Mouse (Mus musculus) c-Kit-negative CD71-positive TER-119-positive erythroid progenitor cells, embryonic 14.5 days (primary cell): Measurements from ENCODE around the gene Smim24.

Source experiments
- DNase-seq: peaks from one replicate; pipeline ENCODE4 v3.0.0-alpha.2; 2013; ENCODE audit warnings: low read depth, low spot score

Smim24 gene

DNA sequence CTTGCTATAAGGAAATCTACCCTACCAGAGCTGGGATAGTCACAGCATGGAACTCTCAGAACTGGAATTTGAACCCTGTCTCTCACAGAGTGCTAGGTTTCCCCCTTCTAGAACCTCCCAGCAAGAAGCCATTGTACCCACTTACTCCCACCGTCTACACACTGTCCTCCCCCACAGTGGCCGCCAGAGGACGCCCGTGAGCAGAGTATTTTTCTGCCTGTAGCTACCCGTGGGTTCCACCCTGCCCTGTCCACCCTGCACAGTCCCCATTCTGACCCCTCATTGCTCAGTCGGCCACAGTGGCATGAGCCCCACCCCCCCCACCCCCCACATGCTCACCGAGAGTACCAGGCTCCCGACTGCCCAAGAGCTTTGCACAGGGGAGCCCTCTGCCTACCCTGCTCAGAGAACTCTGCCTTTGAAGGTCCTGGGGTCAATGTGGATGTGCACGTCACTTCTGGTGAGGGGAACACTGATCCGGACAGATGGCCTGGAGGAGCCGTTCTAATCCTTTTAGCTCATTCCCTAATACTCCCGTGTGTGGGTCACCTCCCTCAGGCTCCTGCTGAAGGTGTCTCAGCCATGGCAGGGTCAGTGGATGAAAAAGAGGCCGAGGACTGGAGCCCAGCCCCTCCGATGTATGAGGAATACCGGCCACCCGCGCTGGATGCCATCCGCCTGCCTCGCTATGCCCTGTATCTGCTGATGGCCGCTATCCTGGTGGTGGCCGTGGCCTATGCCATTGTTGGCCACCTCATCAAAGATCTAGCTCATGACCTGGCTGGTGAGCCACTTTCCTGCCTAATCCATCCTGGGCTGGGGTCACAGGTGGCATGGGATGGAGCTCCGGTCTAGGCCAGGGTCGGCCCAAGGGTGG, 2.8 kb upstream of the Smim24 start:
- DNase-seq: no peak

DNA sequence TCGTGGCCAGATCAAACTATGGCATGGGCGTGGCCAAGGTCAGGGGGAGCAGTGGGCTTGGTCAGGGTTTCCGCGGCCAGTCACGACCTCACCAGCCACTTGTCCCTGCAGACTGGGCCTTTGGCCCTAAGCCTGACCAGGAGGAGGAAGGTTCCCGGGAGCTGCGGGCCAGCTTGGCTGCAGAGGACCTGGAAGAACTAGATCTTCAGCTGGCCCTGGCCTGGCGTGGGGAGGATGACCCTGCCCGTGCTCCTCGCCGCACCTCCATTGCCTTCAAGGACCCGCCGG, 2.2 kb upstream of the Smim24 start:
- no peak for DNase-seq

DNA sequence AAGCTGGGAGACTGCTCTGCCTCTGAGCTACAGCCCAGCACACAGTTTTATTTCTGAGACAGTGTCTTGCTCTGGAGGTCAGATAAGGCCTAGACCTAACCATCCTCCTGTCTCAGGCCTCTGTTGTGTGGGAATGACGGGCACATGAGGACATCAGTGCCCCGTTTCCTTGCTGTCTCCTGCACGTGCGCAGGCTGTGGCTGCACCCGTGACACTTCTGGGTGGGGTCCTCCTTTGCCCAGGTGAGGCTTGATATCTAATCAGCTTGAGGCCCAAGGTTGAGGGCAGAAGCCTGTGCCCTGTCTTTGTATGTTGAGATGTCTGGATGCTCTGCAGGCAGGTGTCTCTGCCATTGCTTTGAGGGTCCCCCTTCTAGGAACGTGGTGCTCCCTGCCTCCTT, 581 bp upstream of the Smim24 start:
- DNase-seq: no peak

DNA sequence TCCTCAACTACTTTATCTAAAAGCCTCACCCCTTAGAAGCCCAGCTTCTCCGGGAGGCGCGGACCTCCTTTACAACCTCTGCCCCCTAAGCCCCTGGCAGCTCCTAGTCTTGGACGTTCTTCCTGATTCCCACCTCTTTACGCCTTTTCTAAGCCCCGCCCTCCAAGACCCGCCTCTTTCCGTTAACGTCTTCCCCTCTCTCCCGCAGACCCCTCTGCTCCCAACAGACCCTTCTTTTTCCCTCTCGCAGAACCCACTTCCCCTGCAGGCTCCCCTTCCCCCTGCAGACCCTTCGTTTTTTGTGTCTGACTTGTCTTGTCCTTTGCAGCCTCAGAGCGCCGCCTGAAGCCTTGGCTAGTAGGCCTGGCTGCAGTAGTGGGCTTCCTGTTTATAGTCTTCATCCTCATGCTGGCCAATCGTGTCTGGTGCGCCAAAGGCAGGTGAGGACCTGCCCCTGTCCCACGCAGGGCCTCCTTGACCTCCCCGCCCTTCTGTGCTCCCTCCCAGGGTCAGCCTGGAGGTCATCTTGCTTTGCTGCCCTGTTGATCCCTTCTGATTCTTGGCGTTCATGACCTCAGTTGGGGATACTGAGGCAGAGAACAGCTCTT, 709 bp downstream of the Smim24 start:
- no peak for DNase-seq

DNA sequence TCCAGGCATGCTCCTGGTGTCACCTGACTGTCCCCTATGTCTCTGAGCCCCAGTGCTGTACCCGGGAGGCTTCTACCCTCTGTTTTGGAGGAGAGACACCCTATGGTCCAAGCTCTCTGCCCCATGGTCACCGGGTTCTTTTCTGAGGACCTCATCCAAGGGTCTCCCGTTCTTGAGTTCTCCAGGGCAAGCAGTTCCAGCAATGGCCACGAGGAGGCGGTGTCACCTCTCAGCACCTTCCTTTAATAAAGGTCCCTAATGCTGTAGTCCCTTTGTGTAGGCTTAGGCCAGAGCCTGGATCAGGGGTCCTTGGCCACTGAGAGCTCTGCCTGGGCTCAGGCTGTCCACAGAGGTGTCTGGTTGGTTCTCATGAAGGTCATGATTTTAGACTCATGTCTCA, 2.3 kb downstream of the Smim24 start:
- no peak for DNase-seq

DNA sequence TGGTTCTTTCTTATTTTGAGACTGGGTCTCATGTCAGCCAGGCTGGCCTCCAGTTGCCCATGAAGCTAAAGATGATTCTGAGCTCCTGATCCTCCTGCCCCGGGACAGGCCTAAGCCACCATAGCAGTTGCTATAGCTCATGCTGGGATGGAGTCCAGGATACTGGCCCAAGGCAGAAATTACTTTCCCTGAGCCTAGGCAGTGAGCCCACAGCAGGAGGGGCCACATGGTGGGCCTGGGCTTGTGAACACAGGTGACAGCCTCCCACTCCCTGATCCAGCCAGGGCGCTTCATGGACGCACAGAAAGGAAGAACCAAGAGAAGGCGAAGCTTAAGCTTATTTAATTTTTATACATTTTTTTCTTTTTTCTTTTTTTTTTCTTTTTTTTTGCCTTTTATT, 3.0 kb downstream of the Smim24 start:
- no peak for DNase-seq

DNA sequence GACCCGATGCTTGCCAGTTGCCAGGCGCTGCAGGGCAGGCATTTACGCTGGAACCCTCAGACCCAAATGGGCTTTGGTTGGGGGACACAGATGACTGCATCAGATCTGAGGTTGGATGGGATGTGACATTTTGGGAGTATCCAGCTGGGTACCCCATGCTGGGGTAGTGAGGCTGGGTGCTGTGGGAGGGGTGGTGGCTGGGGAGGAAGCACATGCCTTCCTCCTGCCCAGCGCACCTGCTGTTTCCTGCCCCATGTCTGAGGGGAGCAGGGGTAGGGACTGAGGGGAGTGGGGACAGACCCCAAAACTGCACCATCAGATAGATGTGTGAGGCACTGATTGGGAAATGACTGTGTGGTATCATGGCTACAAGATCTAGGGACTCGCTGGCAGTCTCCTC, 3.9 kb downstream of the Smim24 start:
- no peak for DNase-seq

GRCm38 (mm10) chr10:81399296-81399695, 6.4 kb downstream of the Smim24 start:
- no peak for DNase-seq

GRCm38 (mm10) chr10:81399798-81400308, 7.0 kb downstream of the Smim24 start:
- DNase-seq: no peak

DNA sequence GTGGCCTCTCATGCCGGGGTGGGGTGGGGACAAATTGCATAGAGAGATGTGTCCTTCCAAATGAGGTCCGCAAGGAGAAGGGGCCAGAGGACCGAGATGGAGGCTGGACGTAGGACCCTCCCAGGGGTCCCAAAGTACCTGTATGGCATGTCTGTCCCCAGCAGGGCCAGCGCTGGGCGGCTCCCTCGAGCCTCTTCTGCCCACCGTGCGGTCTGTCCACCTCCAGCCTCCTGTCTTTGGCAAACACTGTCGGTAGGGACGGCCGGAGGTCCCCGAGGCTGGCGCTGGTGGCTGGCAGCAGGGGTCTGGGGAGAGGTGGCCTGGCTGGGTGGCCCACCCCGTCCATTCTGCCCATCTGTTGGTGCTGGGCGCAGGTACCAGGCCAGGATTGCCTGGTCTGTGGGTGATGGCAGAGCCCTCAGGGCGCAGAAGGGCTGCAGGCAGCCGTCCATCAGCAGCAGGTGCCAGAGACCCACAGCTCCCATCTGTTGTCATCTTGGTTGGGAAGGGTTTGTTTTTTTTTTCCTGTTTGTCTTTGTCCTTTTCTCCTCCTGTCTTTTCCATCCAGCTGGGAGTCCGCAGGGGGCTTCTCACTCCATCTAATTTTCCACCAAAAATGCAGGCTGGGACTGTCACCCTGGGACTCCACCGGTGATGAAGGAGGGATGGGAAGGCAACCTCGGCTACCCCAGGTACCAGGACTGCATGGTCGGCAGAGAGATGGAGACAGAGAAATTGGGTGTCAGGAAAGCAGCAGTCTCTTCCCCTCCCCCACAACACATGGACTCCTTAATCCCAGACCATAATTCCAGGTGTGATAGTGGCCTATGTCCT, 7.7 kb downstream of the Smim24 start:
- DNase-seq: no peak

- no peak for DNase-seq
Observed at GRCm38 (mm10) chr10:81401205-81401520, 8.3 kb downstream of the Smim24 start.

DNA sequence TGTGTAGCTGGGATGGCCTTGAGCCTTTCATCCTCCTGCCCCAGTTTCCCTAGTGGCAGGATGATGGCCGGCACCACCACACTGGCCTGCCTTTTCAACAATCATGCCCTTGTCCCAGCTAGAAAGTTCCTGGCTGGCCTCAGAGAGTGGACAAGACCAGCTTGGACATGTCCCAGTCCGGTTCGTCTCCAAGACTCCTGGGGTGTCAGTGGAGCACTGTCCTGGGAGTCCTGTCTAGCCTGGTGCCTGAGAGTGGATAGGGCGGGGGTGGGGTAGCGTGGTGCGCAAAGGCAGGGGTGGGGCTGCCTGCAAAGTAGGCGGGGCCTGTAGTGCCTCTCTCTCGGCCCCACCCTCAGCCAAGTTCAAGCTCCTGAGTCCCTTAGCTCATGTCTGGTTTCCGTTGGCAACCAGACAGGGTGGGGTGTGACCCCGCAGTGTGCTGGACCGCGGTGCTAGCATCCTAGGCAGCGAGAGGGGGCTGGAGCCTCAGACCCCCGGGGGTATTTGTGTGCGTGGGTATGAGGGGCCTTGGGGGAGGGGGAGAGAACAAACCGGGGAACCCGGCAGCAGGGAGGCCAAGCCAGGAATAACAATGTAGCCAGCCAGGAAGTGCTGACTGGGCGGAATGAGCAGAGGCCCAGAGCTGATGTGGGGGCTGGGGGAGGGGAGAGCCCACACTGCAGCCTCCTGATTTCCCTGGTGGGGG, 8.8 kb downstream of the Smim24 start:
- DNase-seq: peak; percentile 62

- no peak for DNase-seq
Observed at GRCm38 (mm10) chr10:81402227-81402765, 9.4 kb downstream of the Smim24 start.

DNA sequence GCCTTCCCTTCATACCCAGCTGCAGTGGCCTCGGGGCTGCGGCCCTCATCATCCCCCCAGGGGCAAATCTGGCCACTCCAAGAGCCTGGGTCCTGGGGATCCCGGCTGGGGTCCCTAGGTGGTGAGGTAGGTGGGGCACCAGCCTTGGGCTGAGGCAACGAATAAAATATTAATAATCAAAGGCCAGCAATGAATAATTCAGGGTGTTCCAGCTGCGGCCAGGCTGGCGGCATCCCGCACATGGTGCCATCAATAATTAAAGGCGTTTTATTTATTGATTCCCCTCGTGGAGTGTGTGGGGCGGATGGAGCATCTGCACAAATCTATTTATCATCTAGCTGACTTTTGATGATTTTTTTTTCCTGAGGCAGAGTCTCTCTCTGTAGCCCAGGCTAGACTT, 10.7 kb downstream of the Smim24 start:
- DNase-seq: no peak

DNA sequence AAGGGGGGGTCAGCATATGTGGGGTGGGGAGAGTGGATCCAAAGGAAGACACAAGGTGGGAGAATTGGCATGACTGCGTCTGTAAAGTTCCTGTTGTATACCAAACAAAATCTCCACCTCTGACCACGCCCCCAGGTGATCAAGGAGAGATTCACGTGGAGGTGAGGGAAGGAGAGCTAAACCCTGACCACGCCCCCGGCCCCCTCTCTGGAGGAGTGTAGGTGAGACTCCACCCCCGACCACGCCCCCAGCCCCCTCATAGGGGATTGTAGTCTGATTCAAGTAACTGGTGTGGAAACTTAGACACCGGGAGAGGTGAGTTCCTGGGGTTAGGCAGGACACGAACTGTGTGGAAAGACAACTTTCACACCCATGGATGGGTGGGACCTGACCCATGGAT, 11.2 kb downstream of the Smim24 start:
- DNase-seq: no peak

DNA sequence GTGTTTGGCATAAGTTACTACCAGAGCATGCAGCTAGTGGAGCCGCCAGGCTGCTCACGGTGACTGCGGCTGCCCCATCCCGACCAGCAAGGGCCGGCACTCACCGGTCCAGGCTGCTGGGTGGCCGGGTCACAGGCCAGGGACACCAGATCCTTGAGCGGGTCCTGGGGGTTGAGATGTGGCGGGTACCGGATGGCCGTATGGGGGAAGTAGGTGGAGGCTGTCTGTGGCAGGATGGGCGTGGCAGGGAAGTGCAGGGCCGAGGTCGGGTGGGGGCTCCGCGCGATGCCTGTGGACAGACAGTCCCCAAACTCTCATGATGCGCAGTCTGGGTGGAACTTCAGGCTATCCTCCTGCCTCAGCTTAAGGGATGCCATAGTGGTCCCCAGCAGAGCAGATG, 11.9 kb downstream of the Smim24 start:
- no peak for DNase-seq

GRCm38 (mm10) chr10:81405588-81406201, 12.8 kb downstream of the Smim24 start:
- peak; percentile 57 for DNase-seq

DNA sequence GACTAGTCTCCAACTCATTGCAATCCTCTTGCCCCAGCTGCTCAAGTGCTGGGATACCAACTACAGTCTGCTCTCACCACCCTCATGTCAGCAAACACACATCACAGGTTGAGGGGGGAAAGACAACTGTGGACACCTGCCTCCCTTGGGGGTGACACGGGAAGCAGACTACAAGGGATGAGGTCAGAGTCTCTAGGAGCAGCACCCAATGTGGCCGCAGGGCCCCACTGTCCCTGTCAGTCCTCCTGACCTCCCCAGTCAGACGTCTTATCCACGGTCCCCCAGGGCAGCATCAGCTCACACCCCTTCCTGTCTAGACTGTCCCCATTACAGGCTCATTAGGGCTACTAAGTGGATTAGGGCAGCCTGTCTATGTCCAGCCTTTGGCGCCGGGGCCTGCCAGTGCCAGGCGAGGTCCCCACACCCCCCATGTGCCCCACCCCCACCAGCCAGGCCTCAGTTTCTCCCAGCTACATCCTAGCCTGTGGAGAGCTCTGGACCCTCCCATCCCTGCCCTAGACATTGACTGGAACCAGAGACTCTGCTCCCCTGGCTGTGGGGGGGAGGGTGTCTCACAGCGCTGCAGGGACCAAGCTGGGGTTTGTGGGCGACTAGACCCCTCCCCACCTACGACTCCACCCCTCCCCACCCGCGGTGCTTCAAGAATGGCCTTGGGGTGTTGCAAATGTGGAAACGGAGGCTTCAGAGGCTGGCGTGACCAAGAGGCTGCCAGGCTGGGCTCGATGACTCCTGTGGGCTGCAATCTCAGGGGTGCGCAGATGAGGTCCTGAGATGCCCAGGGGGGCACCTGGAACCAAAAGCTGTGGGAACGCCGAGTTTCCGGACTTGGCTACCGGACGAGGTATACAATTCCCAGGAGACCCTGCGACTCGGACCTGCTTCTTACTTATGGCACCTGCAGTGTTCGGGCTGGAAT, 13.9 kb downstream of the Smim24 start:
- DNase-seq: no peak

GRCm38 (mm10) chr10:81407539-81408423, 14.9 kb downstream of the Smim24 start:
- DNase-seq: no peak
